9 mouse cellular contexts compared by ENCODE assay signal in the genomic region with DNA sequence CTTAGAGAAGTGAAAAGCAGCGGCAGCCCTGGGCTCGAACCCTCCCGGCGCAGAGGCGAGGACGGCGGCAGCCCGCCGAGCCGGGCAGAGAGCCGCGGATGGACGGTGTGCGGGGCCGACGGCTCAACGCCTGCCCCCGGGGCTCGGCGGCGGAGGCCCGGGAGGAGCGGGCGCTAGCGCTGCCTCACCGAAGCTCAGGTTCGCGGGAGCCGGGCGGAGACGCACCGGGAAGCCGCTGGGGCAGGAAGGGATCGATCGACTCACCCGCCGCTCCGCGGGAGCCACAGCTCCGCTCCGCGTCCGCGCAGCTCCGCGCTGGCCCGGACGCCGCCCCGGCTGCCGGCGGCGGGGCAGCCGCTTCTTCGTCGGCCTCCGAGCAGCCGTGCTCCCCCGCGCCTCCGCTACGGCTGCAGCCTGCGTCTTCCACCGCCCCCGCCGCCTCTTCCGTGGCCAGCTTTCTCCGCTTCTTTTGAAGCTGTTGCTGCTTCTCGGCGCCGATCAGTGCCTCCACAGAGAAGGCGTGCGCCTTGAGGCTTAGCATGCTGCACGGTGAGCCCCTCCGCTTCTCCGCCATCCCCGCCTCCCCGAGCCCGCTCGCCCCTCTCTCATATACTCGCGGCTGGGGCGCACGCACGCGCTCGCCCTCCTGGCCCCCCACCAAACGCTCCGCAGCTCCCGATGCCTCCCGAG. TPM values are rescaled to one million over a fixed set of nuclear protein-coding genes. Genes with fewer than 3 reads are reported as not detected.
A peak's percentile ranks its signal among the peaks of the same experiment; 100 is the strongest.
DNase-seq lines count a peak whose midpoint lies in the region; ATAC-seq lines count a peak whose summit lies in the region.
"Had no signal": no experiment of that assay in that cellular context is flagged by ENCODE, and none has a peak within 500 bp of the region (broad histone marks: within the 10 kb centered on the region; RNA-seq: fewer than 3 reads in every experiment).

No protein-coding gene starts in this region.

- peak; percentile 49 for ATAC-seq in hindbrain, embryonic 16.5 days
- ATAC-seq in midbrain, embryonic 11.5 days (ENCODE audit: low FRiP score), result peak; percentile 62

- DNase-seq in left cerebral cortex, postnatal 4 days, result peak; percentile 30
- no peak for DNase-seq in left cerebral cortex, adult 8-10 months (ENCODE audit: low spot score in 2 of 2)
- DNase-seq in adrenal gland, adult 2 months, result peak; percentile 52
- DNase-seq in forebrain, embryonic 10.5 days (ENCODE audit: extremely low spot score, low spot score), result peak; percentile 66
- peak; percentile 97 for DNase-seq in midbrain, embryonic 11.5 days (ENCODE audit: low spot score, missing footprints)
- DNase-seq in yolk sac, embryonic 10.5 days (ENCODE audit: low spot score), result peak; percentile 31
- DNase-seq in thymus, postnatal 10 days (ENCODE audit: low spot score in 2 of 2), result no peak

- under 1% methylated on average over 91 of the region's 91 CpGs for WGBS in forebrain, embryonic 10.5 days
- WGBS in hindbrain, embryonic 16.5 days, result under 1% methylated on average over 56 of the region's 91 CpGs
- under 1% methylated on average over 62 of the region's 91 CpGs for WGBS in midbrain, embryonic 11.5 days

- no peaks in the 10 kb centered on the region for H3K36me3 ChIP-seq in forebrain, embryonic 10.5 days (replicated peaks)
- no peaks in the 10 kb centered on the region for H3K36me3 ChIP-seq in hindbrain, embryonic 16.5 days (ENCODE audit: control insufficient read depth, insufficient read depth, low read length)
- H3K36me3 ChIP-seq in midbrain, embryonic 11.5 days (ENCODE audit: control insufficient read depth, insufficient read depth, low read length), result no peaks in the 10 kb centered on the region

- H3K4me3 ChIP-seq in forebrain, embryonic 10.5 days, result peak overlapping the region; percentile 60
- H3K4me3 ChIP-seq in hindbrain, embryonic 16.5 days (ENCODE audit: low read length), result peak overlapping the region; percentile 45
- peak overlapping the region; percentile 43 for H3K4me3 ChIP-seq in midbrain, embryonic 11.5 days (ENCODE audit: low read depth, low read length)

- peak overlapping the region; percentile 75 for H3K27ac ChIP-seq in forebrain, embryonic 10.5 days
- H3K27ac ChIP-seq in hindbrain, embryonic 16.5 days (ENCODE audit: low read depth, low read length), result peak overlapping the region; percentile 39; the same call in 1 of the 2 replicates
- no peak overlapping the region for H3K27ac ChIP-seq in midbrain, embryonic 11.5 days (ENCODE audit: low read depth, low read length)

- peak overlapping the region; percentile 70 for H3K4me2 ChIP-seq in hindbrain, embryonic 16.5 days (ENCODE audit: low read length)
- peak overlapping the region; percentile 71 for H3K4me2 ChIP-seq in midbrain, embryonic 11.5 days

- no peaks in the 10 kb centered on the region for H3K9me3 ChIP-seq in forebrain, embryonic 10.5 days
- no peaks in the 10 kb centered on the region for H3K9me3 ChIP-seq in hindbrain, embryonic 16.5 days (ENCODE audit: control insufficient read depth, low read length)
- H3K9me3 ChIP-seq in midbrain, embryonic 11.5 days (ENCODE audit: control insufficient read depth, low read length), result no peaks in the 10 kb centered on the region

- H3K4me1 ChIP-seq in forebrain, embryonic 10.5 days, result peaks cover 31% of the 10 kb centered on the region
- H3K4me1 ChIP-seq in hindbrain, embryonic 16.5 days (ENCODE audit: control insufficient read depth, insufficient read depth, low read depth, low read length), result peaks cover 14% of the 10 kb centered on the region
- peaks cover 15% of the 10 kb centered on the region for H3K4me1 ChIP-seq in midbrain, embryonic 11.5 days (ENCODE audit: control insufficient read depth, insufficient read depth, low read length)

- peaks cover 100% of the 10 kb centered on the region for H3K27me3 ChIP-seq in forebrain, embryonic 10.5 days (ENCODE audit: poor library complexity, severe bottlenecking)
- peaks cover 37% of the 10 kb centered on the region for H3K27me3 ChIP-seq in hindbrain, embryonic 16.5 days (replicated peaks; ENCODE audit: control insufficient read depth, insufficient read depth, low read length)
- peaks cover 73% of the 10 kb centered on the region for H3K27me3 ChIP-seq in midbrain, embryonic 11.5 days (ENCODE audit: control insufficient read depth, insufficient read depth, low read length)

- H3K9ac ChIP-seq in hindbrain, embryonic 16.5 days (ENCODE audit: low read depth, low read length), result peak overlapping the region; percentile 54
- peak overlapping the region; percentile 53 for H3K9ac ChIP-seq in midbrain, embryonic 11.5 days (ENCODE audit: low read length)

- intact Hi-C loops in left cerebral cortex, postnatal 4 days (cut with DNase I), result loop anchor here (5.0 to 10.0 kb wide), 2 partner anchors 313 to 494 kb away; no protein-coding TSS in a partner anchor

RNA-seq across cellular contexts. Expression of a gene that starts 0.6 kb away (rescaled TPM):
- 1 to 10 TPM; 6.7 to 7.2 TPM for total RNA-seq in left cerebral cortex, postnatal 4 days (2021)
- 1 to 10 TPM; 1.8 to 2.4 (median 2.1) TPM for total RNA-seq in left cerebral cortex, adult 8-10 months (2022)
- total RNA-seq in adrenal gland, adult 2 months (2021), result 1 to 10 TPM in 1 of 2 experiments, under 1 TPM in 1; 0.89 to 2.2 TPM
- polyA plus RNA-seq in adrenal gland, adult 2 months (2012; rRNA removed), result 0.72 and 0.85 TPM in 2 replicates
- polyA plus RNA-seq in forebrain, embryonic 10.5 days (2016; fragmentation: Nextera tagmentation; extraction: Ambion mirVana), result 3.0 and 3.1 TPM in 2 replicates
- polyA plus RNA-seq in hindbrain, embryonic 16.5 days (2015; fragmentation: Nextera tagmentation; extraction: Ambion mirVana), result 1.5 and 2.5 TPM in 2 replicates
- polyA plus RNA-seq in midbrain, embryonic 11.5 days (2014; fragmentation: Nextera tagmentation; extraction: Ambion mirVana), result 5.5 and 5.6 TPM in 2 replicates
- total RNA-seq: liver, adult 2 months had no signal
- polyA plus RNA-seq: liver, adult 2 months had no signal

Comparison
In these comparisons a context has a peak if more than half of its experiments do, and no peak if none do; other contexts are left out.
1. DNase-seq: peak in left cerebral cortex, postnatal 4 days (single experiment), adrenal gland, adult 2 months (single experiment), forebrain, embryonic 10.5 days (single experiment), midbrain, embryonic 11.5 days (single experiment) and yolk sac, embryonic 10.5 days (single experiment); none in left cerebral cortex, adult 8-10 months (0 of 2) and thymus, postnatal 10 days (0 of 2).
2. Peak in every context shown above with its lines, with median percentiles within 50 percentile points of each other: H3K4me3 ChIP-seq.